Mouse (Mus musculus): ENCODE results near the gene Nbea. TPM values are rescaled to one million over a fixed set of nuclear protein-coding genes. Genes with fewer than 3 reads are reported as not detected.
"Not testable (repeated sequence)": the region's sequence is repeated elsewhere in the genome, so short reads cannot be mapped to it uniquely, and the experiment has no call there.

Gene Nbea
- total RNA-seq, 1 experiment: 9.1 TPM

GRCm38 (mm10) chr3:56000259-56000658, 183.2 kb downstream of the Nbea start:
- in situ Hi-C loops (cut with MboI; ENCODE audit: low sequenced_read_pairs in 2 of 2, unreplicated experiment in 2 of 2): loop anchor here (10.0 to 25.0 kb wide), 2 partner anchors 1205 to 1212 kb away; no protein-coding TSS in a partner anchor
- H3K9me3 ChIP-seq (ENCODE audit: control insufficient read depth, insufficient read depth, low read depth, low read length): no peaks in the 10 kb centered on the region
- TF ChIP-seq ZC3H11A (IDR thresholded peaks at IDR 0.05; ENCODE audit: borderline replicate concordance, low read depth, low read length): no peak
- no peak overlapping the region for H3K27ac ChIP-seq (ENCODE audit: insufficient read depth, low read depth, low read length, poor library complexity, severe bottlenecking)
- no peak overlapping the region for H3K9ac ChIP-seq (ENCODE audit: insufficient read depth, low read depth, low read length, poor library complexity, severe bottlenecking)
- no peaks in the 10 kb centered on the region for H3K36me3 ChIP-seq (ENCODE audit: control insufficient read depth, insufficient read depth, low read length, poor library complexity, severe bottlenecking)
- H3K4me1 ChIP-seq (ENCODE audit: control insufficient read depth in 2 of 2, insufficient read depth in 2 of 2, low read length in 2 of 2, poor library complexity in 1 of 2): no peaks in the 10 kb centered on the region
- H3K4me3 ChIP-seq (ENCODE audit: insufficient read depth in 1 of 2, low read depth in 1 of 2, low read length in 2 of 2, poor library complexity in 1 of 2, severe bottlenecking in 1 of 2): no peak overlapping the region
- peak; percentile 51 for DNase-seq (ENCODE audit: low read depth, low spot score)

GRCm38 (mm10) chr3:55978361-55978760, 205.1 kb downstream of the Nbea start:
- TF ChIP-seq HCFC1 (IDR thresholded peaks at IDR 0.05; ENCODE audit: borderline replicate concordance, insufficient read depth, low read length) (no peak), ZC3H11A (IDR thresholded peaks at IDR 0.05; ENCODE audit: borderline replicate concordance, low read depth, low read length) (no peak), CHD2 (IDR thresholded peaks at IDR 0.05; ENCODE audit: low read depth, low read length) (no peak), ZNF384 (IDR thresholded peaks at IDR 0.05; ENCODE audit: low read depth, low read length) (no peak), MAFK (IDR thresholded peaks at IDR 0.05; ENCODE audit: insufficient read depth, low read depth, low read length) (no peak)
- Histone ChIP-seq H3K36me3 (ENCODE audit: control insufficient read depth, insufficient read depth, low read length, poor library complexity, severe bottlenecking) (no peaks in the 10 kb centered on the region), H3K27ac (ENCODE audit: insufficient read depth, low read depth, low read length, poor library complexity, severe bottlenecking) (no peak overlapping the region), H3K4me1 (ENCODE audit: control insufficient read depth in 2 of 2, insufficient read depth in 2 of 2, low read length in 2 of 2, poor library complexity in 1 of 2) (no peaks in the 10 kb centered on the region), H3K9ac (ENCODE audit: insufficient read depth, low read depth, low read length, poor library complexity, severe bottlenecking) (no peak overlapping the region), H3K4me3 (ENCODE audit: insufficient read depth in 1 of 2, low read depth in 1 of 2, low read length in 2 of 2, poor library complexity in 1 of 2, severe bottlenecking in 1 of 2) (no peak overlapping the region), H3K9me3 (ENCODE audit: control insufficient read depth, insufficient read depth, low read depth, low read length) (no peaks in the 10 kb centered on the region)
- no peak for DNase-seq (ENCODE audit: low read depth, low spot score)
- in situ Hi-C loops (cut with MboI; ENCODE audit: low sequenced_read_pairs in 2 of 2, unreplicated experiment in 2 of 2): no loop called here

DNA sequence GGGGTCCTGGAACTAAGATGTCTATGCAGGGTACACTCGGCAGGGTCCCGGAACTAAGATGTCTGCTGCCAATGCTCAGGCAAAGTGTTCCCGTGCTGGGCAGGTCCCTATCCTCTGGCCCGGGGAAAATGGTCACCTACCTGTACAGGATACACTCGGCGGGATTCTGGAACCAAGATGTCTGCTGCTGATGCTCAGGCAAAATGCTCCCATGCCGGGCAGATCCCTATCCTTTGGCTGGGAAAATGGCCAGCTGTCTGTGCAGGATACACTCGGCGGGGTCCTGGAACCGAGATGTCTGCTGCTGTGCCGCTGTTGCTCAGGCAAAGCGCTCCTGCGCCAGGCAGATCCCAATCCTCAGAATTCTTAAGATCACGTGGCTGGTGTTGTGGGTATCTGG, 206.5 kb downstream of the Nbea start:
- H3K27ac ChIP-seq (ENCODE audit: insufficient read depth, low read depth, low read length, poor library complexity, severe bottlenecking); H3K36me3 ChIP-seq (ENCODE audit: control insufficient read depth, insufficient read depth, low read length, poor library complexity, severe bottlenecking); H3K4me1 ChIP-seq (ENCODE audit: control insufficient read depth in 2 of 2, insufficient read depth in 2 of 2, low read length in 2 of 2, poor library complexity in 1 of 2); H3K9me3 ChIP-seq (ENCODE audit: control insufficient read depth, insufficient read depth, low read depth, low read length); in situ Hi-C loops (cut with MboI; ENCODE audit: low sequenced_read_pairs in 2 of 2, unreplicated experiment in 2 of 2): not testable (repeated sequence)
- peak overlapping the region; percentile 78 for H3K9ac ChIP-seq (ENCODE audit: insufficient read depth, low read depth, low read length, poor library complexity, severe bottlenecking)
- peak overlapping the region; percentile 58 to 74 for H3K4me3 ChIP-seq (ENCODE audit: insufficient read depth in 1 of 2, low read depth in 1 of 2, low read length in 2 of 2, poor library complexity in 1 of 2, severe bottlenecking in 1 of 2)
- peak; percentile 11 for DNase-seq (ENCODE audit: low read depth, low spot score)

GRCm38 (mm10) chr3:55965723-55966156, 217.8 kb downstream of the Nbea start:
- H3K4me3 ChIP-seq (ENCODE audit: insufficient read depth in 1 of 2, low read depth in 1 of 2, low read length in 2 of 2, poor library complexity in 1 of 2, severe bottlenecking in 1 of 2): no peak overlapping the region
- TF ChIP-seq ZC3H11A (IDR thresholded peaks at IDR 0.05; ENCODE audit: borderline replicate concordance, low read depth, low read length) (no peak), ZNF384 (IDR thresholded peaks at IDR 0.05; ENCODE audit: low read depth, low read length) (no peak), CHD2 (IDR thresholded peaks at IDR 0.05; ENCODE audit: low read depth, low read length) (no peak), MAFK (IDR thresholded peaks at IDR 0.05; ENCODE audit: insufficient read depth, low read depth, low read length) (no peak), HCFC1 (IDR thresholded peaks at IDR 0.05; ENCODE audit: borderline replicate concordance, insufficient read depth, low read length) (no peak)
- no peak for DNase-seq (ENCODE audit: low read depth, low spot score)

DNA sequence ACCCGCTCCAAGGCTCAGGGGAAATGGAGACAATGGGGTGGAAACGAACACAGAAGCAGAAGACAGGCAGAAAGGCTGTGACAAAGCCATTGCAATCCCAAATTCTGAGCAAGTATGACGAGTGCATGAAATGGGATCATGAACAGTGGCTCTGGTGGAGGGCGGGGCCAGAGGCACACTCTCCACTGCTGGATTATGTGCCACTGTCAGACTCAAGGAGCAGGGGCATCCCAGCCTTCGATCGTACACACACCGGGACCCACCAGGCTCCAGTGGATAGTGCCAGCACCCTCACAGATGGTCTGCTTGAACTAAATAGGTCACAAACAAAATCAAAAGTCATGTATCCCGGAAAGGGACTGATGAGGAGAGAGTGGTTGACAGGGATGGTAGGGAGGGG, 220.5 kb downstream of the Nbea start:
- no peak for DNase-seq (ENCODE audit: low read depth, low spot score)

More at GRCm38 (mm10) chr3:55965723-55966156, 217.8 kb downstream of the Nbea start:
- no peak overlapping the region for H3K9ac ChIP-seq (ENCODE audit: insufficient read depth, low read depth, low read length, poor library complexity, severe bottlenecking)
- in situ Hi-C loops (cut with MboI; ENCODE audit: low sequenced_read_pairs in 2 of 2, unreplicated experiment in 2 of 2): no loop called here
- no peaks in the 10 kb centered on the region for H3K9me3 ChIP-seq (ENCODE audit: control insufficient read depth, insufficient read depth, low read depth, low read length)
- H3K36me3 ChIP-seq (ENCODE audit: control insufficient read depth, insufficient read depth, low read length, poor library complexity, severe bottlenecking): no peaks in the 10 kb centered on the region
- no peak overlapping the region for H3K27ac ChIP-seq (ENCODE audit: insufficient read depth, low read depth, low read length, poor library complexity, severe bottlenecking)
- no peaks in the 10 kb centered on the region for H3K4me1 ChIP-seq (ENCODE audit: control insufficient read depth in 2 of 2, insufficient read depth in 2 of 2, low read length in 2 of 2, poor library complexity in 1 of 2)

More for the DNA sequence above, 220.5 kb downstream of the Nbea start:
- Histone ChIP-seq H3K9ac (ENCODE audit: insufficient read depth, low read depth, low read length, poor library complexity, severe bottlenecking) (no peak overlapping the region), H3K4me3 (ENCODE audit: insufficient read depth in 1 of 2, low read depth in 1 of 2, low read length in 2 of 2, poor library complexity in 1 of 2, severe bottlenecking in 1 of 2) (no peak overlapping the region), H3K9me3 (ENCODE audit: control insufficient read depth, insufficient read depth, low read depth, low read length) (no peaks in the 10 kb centered on the region), H3K4me1 (ENCODE audit: control insufficient read depth in 2 of 2, insufficient read depth in 2 of 2, low read length in 2 of 2, poor library complexity in 1 of 2) (no peaks in the 10 kb centered on the region), H3K27ac (ENCODE audit: insufficient read depth, low read depth, low read length, poor library complexity, severe bottlenecking) (no peak overlapping the region), H3K36me3 (ENCODE audit: control insufficient read depth, insufficient read depth, low read length, poor library complexity, severe bottlenecking) (no peaks in the 10 kb centered on the region)
- in situ Hi-C loops (cut with MboI; ENCODE audit: low sequenced_read_pairs in 2 of 2, unreplicated experiment in 2 of 2): no loop called here
- no peak for TF ChIP-seq ZNF384 (IDR thresholded peaks at IDR 0.05; ENCODE audit: low read depth, low read length)
- TF ChIP-seq HCFC1 (IDR thresholded peaks at IDR 0.05; ENCODE audit: borderline replicate concordance, insufficient read depth, low read length): no peak
- no peak for TF ChIP-seq CHD2 (IDR thresholded peaks at IDR 0.05; ENCODE audit: low read depth, low read length)
- TF ChIP-seq ZC3H11A (IDR thresholded peaks at IDR 0.05; ENCODE audit: borderline replicate concordance, low read depth, low read length): no peak
- no peak for TF ChIP-seq MAFK (IDR thresholded peaks at IDR 0.05; ENCODE audit: insufficient read depth, low read depth, low read length)

Measured in ES-E14 (cell line).